Mouse (Mus musculus): ENCODE measurements around the gene Uck2.

- TF ChIP-seq CTCF (conservative IDR thresholded peaks at IDR 0.05; ENCODE audit: low read length), result no peak
- TF ChIP-seq POU5F1 (IDR thresholded peaks at IDR 0.05; ENCODE audit: borderline replicate concordance, low read length), result no peak
These were observed 13.8 kb downstream of the Uck2 start for GRCm38 (mm10) chr1:167271304-167271703.

Data from E14TG2a.4 (cell line).